Mouse (Mus musculus): Measurements from ENCODE around the gene Scai. TPM values are rescaled to one million over a fixed set of nuclear protein-coding genes. Genes with fewer than 3 reads are reported as not detected.

Gene Scai
- total and polyA plus RNA-seq, 3 experiments: 4.2 to 7.9 (median 4.7) TPM

- H3K4me3 ChIP-seq (replicated peaks in 1 of 3; ENCODE audit: low read depth in 2 of 3, low read length in 2 of 3, poor library complexity in 1 of 3): no peak overlapping the region
- dilution Hi-C loops (cut with MboI; ENCODE audit: extremely low pct_ligation_motif_present, extremely low pct_unique_long_range_greater_than_20kb, low sequenced_read_pairs) (no loop called here), in situ Hi-C loops (cut with MboI; ENCODE audit: low pct_ligation_motif_present, low pct_unique_long_range_greater_than_20kb, low sequenced_read_pairs) (no loop called here)
- H3K4me2 ChIP-seq (ENCODE audit: insufficient read depth, low read depth, poor library complexity, severe bottlenecking): no peak overlapping the region
- peaks cover 0 to 4% of the 10 kb centered on the region in 2 experiments; a peak in 1 of 4 replicates for H3K4me1 ChIP-seq (ENCODE audit: control insufficient read depth in 1 of 2, insufficient read depth in 2 of 2)
- H3K36me3 ChIP-seq (replicated peaks in 1 of 2; ENCODE audit: control insufficient read depth in 1 of 2, insufficient read depth in 1 of 2, low read length in 1 of 2): peaks cover 11 to 66% of the 10 kb centered on the region in 2 experiments
- peak; percentile 34 for DNase-seq (ENCODE audit: extremely low read depth)
- no peak overlapping the region for H3K9ac ChIP-seq (ENCODE audit: insufficient read depth, low read depth)
- no peaks in the 10 kb centered on the region for H3K79me2 ChIP-seq (replicated peaks; ENCODE audit: control insufficient read depth, extremely low read depth, insufficient read depth, poor library complexity, severe bottlenecking)
- no peak for TF ChIP-seq NRF1 (IDR thresholded peaks at IDR 0.05; ENCODE audit: low read depth, low read length)
- TF ChIP-seq MXI1 (IDR thresholded peaks at IDR 0.05; ENCODE audit: low read depth, low read length): no peak
- no peak for TF ChIP-seq EP300 (IDR thresholded peaks at IDR 0.05; ENCODE audit: low read length)
- no peak for TF ChIP-seq GABPA (IDR thresholded peaks at IDR 0.05; ENCODE audit: insufficient replicate concordance, low read depth, low read length)
- no peak for TF ChIP-seq ZMIZ1 (IDR thresholded peaks at IDR 0.05; ENCODE audit: low read depth, low read length)
- no peak for TF ChIP-seq BHLHE40 (IDR thresholded peaks at IDR 0.05; ENCODE audit: low read depth, low read length)
- no peak overlapping the region for H3K27ac ChIP-seq (ENCODE audit: insufficient read depth, low read depth)
- no peaks in the 10 kb centered on the region for H3K9me3 ChIP-seq (replicated peaks; ENCODE audit: low read length)
- H3K27me3 ChIP-seq (replicated peaks): no peaks in the 10 kb centered on the region
Observed at GRCm38 (mm10) chr2:39203359-39203758, 12.8 kb upstream of the Scai start.

- Histone ChIP-seq H3K36me3 (replicated peaks in 1 of 2; ENCODE audit: control insufficient read depth in 1 of 2, insufficient read depth in 1 of 2, low read length in 1 of 2) (peaks cover 3 to 37% of the 10 kb centered on the region in 2 experiments), H3K79me2 (replicated peaks; ENCODE audit: control insufficient read depth, extremely low read depth, insufficient read depth, poor library complexity, severe bottlenecking) (no peaks in the 10 kb centered on the region), H3K9me3 (replicated peaks; ENCODE audit: low read length) (no peaks in the 10 kb centered on the region), H3K4me1 (ENCODE audit: control insufficient read depth in 1 of 2, insufficient read depth in 2 of 2) (peaks cover 0 to 3% of the 10 kb centered on the region in 2 experiments; a peak in 2 of 4 replicates), H3K9ac (ENCODE audit: insufficient read depth, low read depth) (no peak overlapping the region), H3K27me3 (replicated peaks) (no peaks in the 10 kb centered on the region), H3K4me3 (replicated peaks in 1 of 3; ENCODE audit: low read depth in 2 of 3, low read length in 2 of 3, poor library complexity in 1 of 3) (no peak overlapping the region), H3K27ac (ENCODE audit: insufficient read depth, low read depth) (no peak overlapping the region), H3K4me2 (ENCODE audit: insufficient read depth, low read depth, poor library complexity, severe bottlenecking) (no peak overlapping the region)
- dilution Hi-C loops (cut with MboI; ENCODE audit: extremely low pct_ligation_motif_present, extremely low pct_unique_long_range_greater_than_20kb, low sequenced_read_pairs) (no loop called here), in situ Hi-C loops (cut with MboI; ENCODE audit: low pct_ligation_motif_present, low pct_unique_long_range_greater_than_20kb, low sequenced_read_pairs) (no loop called here)
- TF ChIP-seq MYC (IDR thresholded peaks at IDR 0.05; ENCODE audit: low read depth, low read length): no peak
- no peak for TF ChIP-seq HCFC1 (IDR thresholded peaks at IDR 0.05; ENCODE audit: low read depth, low read length)
- no peak for TF ChIP-seq GABPA (IDR thresholded peaks at IDR 0.05; ENCODE audit: insufficient replicate concordance, low read depth, low read length)
- no peak for TF ChIP-seq ZC3H11A (IDR thresholded peaks at IDR 0.05; ENCODE audit: low read depth, low read length)
- no peak for TF ChIP-seq ZNF384 (IDR thresholded peaks at IDR 0.05; ENCODE audit: low read depth, low read length)
- TF ChIP-seq JUND (conservative IDR thresholded peaks at IDR 0.05; ENCODE audit: low read depth, low read length): no peak
- TF ChIP-seq ELF1 (IDR thresholded peaks at IDR 0.05; ENCODE audit: low read depth, low read length): no peak
- no peak for TF ChIP-seq ETS1 (conservative IDR thresholded peaks at IDR 0.05; ENCODE audit: low read depth, low read length)
- no peak for TF ChIP-seq E2F4 (IDR thresholded peaks at IDR 0.05; ENCODE audit: insufficient replicate concordance, low read depth, low read length)
- TF ChIP-seq MEF2A (IDR thresholded peaks at IDR 0.05; ENCODE audit: borderline replicate concordance, low read depth, low read length): no peak
- TF ChIP-seq IRF4 (IDR thresholded peaks at IDR 0.05; ENCODE audit: low read depth, low read length): no peak
- no peak for TF ChIP-seq PAX5 (IDR thresholded peaks at IDR 0.05; ENCODE audit: low read length)
- TF ChIP-seq SIN3A (IDR thresholded peaks at IDR 0.05; ENCODE audit: low read length): no peak
- no peak for TF ChIP-seq SMC3 (IDR thresholded peaks at IDR 0.05; ENCODE audit: low read depth, low read length)
- TF ChIP-seq BHLHE40 (IDR thresholded peaks at IDR 0.05; ENCODE audit: low read depth, low read length): no peak
- no peak for TF ChIP-seq POLR2A (IDR thresholded peaks at IDR 0.05; ENCODE audit: low read depth, low read length)
- TF ChIP-seq NELFE (IDR thresholded peaks at IDR 0.05; ENCODE audit: low read depth, low read length): no peak
- TF ChIP-seq POLR2AphosphoS2 (IDR thresholded peaks at IDR 0.05; ENCODE audit: low read depth, low read length): no peak
- TF ChIP-seq USF1 (IDR thresholded peaks at IDR 0.05; ENCODE audit: low read depth, low read length): no peak
- TF ChIP-seq CHD2 (IDR thresholded peaks at IDR 0.05; ENCODE audit: low read length): no peak
- no peak for DNase-seq (ENCODE audit: extremely low read depth)
Observed at GRCm38 (mm10) chr2:39194809-39195208, 4.3 kb upstream of the Scai start.
